Mouse (Mus musculus) thymus, postnatal 36 days (tissue): ENCODE results near the gene Glis2.

Source experiments
- DNase-seq, 2 experiments: peaks; one replicate each; pipeline ENCODE4 v3.0.0; 2022; ENCODE audit warnings: mixed read lengths in 2 of 2

Gene Glis2

GRCm38 (mm10) chr16:4583807-4584206, 10.7 kb upstream of the Glis2 start:
- no peak for DNase-seq

- DNase-seq = no peak
Measured at GRCm38 (mm10) chr16:4584438-4584837, 10.1 kb upstream of the Glis2 start.

DNA sequence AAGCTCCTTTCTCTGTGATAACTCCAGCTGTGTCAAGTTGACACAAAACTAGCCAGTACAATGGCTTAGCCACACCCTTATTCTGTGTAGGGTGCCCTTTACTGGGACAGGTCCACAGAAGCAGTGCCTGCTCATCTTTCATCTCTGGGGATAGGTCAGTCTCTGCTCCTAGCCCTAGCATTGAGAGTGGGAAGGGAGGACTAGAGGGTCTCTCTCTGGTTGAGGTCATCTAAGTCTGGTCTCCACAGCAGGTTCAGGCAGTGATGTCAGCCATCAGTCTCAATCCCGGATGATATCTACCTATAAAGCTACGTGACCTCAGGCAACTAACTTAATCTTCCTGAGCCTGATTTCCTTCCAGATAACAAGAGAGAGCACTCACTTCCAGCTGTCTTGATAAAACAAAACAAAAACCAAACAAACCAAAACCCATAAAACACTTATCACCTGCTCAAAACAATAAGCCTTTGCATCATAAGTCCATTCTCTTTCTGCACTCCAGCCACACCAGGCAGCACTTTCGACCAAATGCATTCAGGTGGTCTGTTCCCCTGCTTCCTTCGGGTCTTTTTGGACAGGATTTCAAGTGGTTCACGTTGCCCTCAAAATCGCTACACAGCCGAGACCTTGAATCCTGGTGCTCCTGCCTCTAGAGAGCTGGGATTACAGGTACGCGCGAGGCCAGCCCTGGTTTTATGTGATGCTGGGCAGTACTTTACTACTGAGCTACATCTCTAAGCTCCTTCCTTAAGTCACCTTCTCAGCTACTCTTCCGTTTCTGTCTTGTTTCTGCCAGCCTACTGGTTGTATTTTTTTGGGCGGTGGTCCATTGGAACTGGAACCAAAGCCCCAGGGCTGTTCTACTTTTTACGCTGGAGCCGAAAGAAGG, 8.6 kb upstream of the Glis2 start:
- DNase-seq = no peak

DNA sequence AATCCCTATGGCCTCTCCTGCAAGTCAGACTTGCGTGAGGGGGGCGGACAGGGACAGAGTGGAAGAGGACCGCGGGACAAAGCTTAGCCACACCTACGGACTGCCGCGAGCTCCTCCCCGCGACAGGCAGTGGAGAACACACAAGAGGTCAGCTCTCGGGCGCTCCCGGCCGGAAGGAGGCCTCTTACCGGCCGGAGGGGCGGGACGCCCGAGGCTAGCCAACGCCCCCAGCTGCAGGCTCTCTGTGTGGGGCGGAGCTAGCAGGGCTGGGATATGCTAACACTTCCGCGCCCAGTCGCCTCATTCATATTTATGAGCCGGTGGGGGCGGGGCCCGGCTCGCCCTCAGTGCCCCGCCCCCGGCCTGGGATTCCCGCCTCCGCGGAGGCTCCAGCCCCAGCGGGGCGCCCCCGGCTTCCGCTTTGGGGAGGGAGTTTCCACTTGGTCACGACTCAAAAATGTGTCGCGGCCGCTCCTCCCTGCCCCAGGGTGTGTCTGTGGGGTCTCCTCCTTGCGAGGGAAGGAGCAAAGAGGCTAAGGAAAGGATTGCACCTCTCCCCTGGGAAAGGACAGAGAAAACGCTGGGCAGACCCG, 7.9 kb upstream of the Glis2 start:
- DNase-seq = peak; percentile 95 to 96

GRCm38 (mm10) chr16:4587516-4588210, 6.8 kb upstream of the Glis2 start:
- DNase-seq = no peak

DNA sequence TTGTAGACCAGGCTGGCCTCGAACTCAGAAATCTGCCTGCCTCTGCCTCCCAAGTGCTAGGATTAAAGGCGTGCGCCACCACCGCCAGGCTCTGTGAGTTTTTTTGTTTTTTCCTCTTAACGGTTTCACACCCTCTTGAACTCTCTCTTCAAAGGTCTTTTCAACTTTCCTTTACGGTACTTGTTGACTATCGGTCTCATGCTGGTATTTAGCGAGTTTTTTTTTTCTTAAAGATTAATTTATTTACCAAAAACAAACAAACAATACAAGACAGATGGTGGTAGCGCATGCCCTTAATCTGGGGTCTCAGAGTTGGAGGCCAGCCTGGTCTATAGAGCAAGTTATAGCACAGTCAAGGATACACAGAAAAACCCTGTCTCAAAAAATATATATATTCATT, 4.3 kb upstream of the Glis2 start:
- DNase-seq = no peak

GRCm38 (mm10) chr16:4592909-4593875, 1.3 kb upstream of the Glis2 start:
- DNase-seq = peak; percentile 41 to 42

GRCm38 (mm10) chr16:4594814-4595526, 457 bp downstream of the Glis2 start:
- peak in 1 of 2 experiments; percentile 49 for DNase-seq

GRCm38 (mm10) chr16:4595527-4595963, 1.0 kb downstream of the Glis2 start:
- DNase-seq = peak in 1 of 2 experiments; percentile 27

DNA sequence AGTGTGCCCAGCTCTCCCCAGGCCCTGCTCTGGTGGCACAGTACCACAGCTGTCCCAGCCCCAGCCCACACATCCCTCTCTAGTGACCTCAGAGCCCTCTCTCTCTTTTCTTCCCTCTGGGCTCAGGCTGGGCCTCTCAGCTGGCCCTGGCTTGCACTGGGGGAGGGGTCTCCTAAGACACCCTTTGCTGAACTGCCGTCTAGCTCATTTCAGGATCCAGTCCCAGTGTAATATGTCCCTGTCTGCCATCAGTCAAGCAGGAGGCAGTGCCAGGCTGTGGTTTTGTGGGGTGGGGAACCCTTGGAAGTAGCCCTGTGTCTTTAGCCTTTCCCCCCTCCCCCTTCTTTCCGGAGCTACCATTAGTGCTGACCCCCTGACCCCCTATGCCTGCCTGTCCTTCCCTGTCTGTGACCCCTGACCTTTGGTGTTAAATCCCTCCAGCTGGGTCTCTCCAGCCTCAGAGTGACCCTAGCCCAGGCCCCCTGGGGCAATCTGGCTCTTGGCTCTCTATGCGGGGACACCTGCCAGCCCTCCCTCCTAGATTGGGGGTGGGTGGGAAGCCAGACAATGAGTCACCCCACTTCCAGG, 1.7 kb downstream of the Glis2 start:
- no peak for DNase-seq

DNA sequence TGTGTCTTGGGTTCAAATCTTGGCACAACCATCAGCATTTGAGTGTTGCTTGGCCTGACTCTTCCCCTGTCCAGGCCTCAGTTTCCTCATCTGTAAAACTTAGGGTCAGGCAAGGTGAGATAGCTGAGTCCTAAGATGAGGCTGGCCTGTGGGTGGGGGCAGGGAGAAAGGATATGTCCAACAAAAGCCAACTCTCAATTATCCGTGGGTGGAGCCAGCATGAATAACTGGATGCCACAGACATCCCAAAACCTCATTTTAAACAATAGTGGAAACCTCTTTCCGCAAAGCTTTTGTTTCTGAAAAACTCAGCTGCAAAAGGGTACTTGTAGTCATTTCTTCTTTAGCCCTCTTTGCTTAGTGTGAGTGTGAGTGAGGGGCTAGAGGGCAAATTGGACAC, 2.3 kb downstream of the Glis2 start:
- no peak for DNase-seq

GRCm38 (mm10) chr16:4597296-4597695, 2.8 kb downstream of the Glis2 start:
- no peak for DNase-seq

- no peak for DNase-seq
Measured at GRCm38 (mm10) chr16:4598041-4598440, 3.5 kb downstream of the Glis2 start.

- DNase-seq = no peak
Measured at GRCm38 (mm10) chr16:4598891-4599543, 4.5 kb downstream of the Glis2 start.

DNA sequence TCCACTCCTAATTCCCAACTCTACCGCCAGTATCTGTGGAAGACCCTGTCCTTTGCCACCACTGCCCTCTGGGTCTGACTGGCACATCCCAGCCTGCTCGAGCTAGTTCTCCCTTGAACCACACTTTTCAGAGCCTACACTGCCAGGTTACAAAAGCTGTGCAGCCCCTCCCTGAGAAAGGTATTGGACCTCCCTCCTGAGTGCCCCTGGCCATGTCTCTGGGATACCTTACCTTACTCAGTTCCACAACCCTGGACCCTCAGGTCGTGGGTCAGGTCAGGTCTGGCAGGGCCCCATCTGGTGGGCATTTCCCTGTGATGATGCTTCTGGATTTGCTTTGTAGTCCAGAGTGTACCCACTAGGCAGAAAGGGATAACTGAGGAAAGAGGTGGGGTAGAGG, 5.1 kb downstream of the Glis2 start:
- no peak for DNase-seq

GRCm38 (mm10) chr16:4600701-4601310, 6.3 kb downstream of the Glis2 start:
- no peak for DNase-seq

DNA sequence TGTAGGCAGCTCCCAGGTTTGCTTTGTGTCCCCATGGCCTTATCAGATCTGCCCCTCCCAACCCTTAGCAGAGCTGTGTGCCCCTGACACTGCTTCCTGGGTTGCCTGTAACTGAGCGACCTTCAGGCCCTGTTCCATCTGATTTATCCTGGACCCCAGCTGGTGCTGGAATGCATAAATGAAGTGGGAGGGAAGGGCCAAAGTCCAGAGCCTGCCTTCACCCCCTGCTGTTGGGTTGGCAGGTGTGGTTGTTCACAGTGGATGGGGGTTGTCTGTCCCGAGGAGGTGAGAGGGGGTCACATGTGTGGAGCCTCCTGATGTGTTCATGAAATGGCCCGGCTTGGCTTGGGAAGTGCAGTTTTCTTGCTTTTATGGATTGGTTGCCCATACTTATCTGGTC, 7.7 kb downstream of the Glis2 start:
- DNase-seq = no peak

GRCm38 (mm10) chr16:4602766-4603452, 8.4 kb downstream of the Glis2 start:
- no peak for DNase-seq

DNA sequence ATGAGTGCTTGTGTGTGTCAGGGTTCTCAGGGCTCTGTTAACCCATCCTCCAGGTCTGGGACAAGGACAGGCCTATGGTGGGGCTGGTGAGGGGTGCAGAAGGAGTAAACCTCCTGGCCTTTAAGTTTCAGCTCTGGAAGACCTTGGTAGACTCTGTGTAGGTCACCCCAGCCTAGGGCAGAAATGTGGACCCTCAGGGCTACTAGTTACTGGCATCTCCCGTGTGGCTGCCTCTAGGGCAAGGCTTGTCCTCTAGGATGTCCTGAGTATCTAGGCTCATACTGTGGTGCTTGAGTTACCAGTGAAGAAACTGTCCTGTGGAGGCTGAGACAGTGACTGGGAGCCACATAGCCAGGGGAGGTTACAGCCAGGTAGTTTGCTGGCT, 8.9 kb downstream of the Glis2 start:
- DNase-seq = no peak
